Mouse (Mus musculus): ENCODE results near the gene Rps6ka2.
"Not testable (repeated sequence)": the region's sequence is repeated elsewhere in the genome, so short reads cannot be mapped to it uniquely, and the experiment has no call there.

The Rps6ka2 gene

GRCm38 (mm10) chr17:7170304-7171295, 685 bp downstream of the Rps6ka2 start:
- DNase-seq: peak; percentile 37

DNA sequence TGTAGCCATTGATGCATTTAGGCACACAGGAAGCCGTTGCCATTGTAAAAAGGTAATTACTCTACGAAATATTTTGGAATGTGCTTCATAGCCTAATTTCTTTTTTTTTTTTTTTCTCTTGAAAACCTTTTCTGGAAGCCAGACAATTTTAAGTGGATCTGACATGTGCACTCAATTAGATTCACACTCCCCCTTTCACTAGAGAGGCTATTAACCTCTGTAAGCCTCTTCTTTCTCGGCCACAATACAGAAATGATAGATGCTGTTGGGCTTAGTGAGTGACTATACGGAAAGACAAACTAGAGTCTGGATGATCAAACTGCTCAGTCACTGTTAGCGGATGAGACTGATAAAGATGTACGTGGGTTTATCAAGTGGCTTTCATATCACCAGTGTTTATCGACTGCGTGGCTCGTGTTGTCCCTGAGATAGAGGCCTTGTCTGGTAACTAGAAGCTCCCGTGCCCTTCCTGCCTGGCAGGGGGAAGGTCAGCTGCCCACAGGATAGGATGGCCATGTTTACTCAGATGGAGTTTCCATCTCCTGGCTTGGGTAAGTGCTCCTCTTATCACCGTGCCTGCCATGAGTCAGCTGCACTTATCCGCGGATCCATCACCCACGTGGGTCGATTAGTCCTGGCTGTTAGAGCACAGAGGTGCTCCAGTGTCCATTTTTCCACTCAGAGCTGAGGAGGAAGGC, 3.6 kb downstream of the Rps6ka2 start:
- DNase-seq: no peak

DNA sequence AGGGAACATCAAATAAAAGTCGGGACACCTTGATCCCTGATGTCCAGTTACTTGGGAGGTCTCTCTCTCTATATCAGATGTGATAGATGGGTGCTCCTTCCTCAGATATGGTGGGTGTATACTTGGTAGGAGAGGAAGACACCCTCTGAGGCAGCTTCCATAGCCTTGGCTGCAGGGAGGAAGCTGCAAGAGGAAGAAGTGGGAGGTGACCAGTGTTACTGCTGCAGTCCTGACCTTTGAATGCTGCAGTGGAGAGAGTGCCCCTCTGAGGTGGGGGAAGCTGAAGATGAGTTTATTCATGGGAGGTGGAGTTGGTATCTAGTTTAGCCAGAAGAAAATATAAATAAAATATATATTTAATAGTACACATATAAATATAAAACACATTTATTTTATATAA, 5.4 kb downstream of the Rps6ka2 start:
- DNase-seq: no peak

GRCm38 (mm10) chr17:7176394-7176793, 6.5 kb downstream of the Rps6ka2 start:
- DNase-seq: no peak

DNA sequence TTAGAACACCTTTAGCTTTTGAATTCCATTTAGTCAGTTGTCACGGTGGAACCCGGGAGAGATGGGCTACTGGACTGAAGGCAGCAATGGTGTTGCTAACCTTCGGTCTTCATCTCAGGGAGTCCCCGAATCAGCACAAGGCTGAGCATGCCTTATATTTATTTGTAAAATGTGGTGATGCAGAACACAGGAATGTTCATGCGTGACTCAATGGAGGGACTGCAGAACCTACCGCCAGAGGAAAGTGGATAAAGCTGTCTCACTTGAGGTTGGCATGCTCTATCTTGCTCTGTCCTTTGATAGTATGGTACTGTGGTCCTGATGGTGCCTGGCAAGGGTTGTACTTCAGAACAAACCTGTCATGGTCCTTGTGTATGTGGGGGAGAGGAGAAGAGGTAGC, 8.3 kb downstream of the Rps6ka2 start:
- DNase-seq: no peak

DNA sequence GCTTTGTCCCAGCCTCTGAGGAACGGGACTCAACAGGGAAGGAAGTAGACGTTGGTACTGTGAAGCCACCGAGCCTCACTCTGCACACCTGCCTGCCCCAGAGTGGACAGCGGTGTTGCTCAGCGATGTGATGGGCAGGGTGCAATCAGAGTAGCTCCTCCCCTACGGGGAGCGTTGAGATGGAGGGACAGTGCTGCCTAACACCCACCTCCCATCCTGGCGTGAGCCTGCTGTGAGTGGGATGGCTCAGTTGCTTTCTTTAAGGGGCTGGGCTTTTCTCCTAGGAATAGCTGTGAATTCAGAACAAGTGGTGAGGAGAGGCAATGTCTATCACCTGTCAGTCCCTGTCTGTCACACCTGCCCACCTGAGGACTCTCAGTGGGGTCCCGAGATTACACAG, 12.3 kb downstream of the Rps6ka2 start:
- DNase-seq: no peak

GRCm38 (mm10) chr17:7187037-7187436, 17.1 kb downstream of the Rps6ka2 start:
- not testable (repeated sequence) for DNase-seq

GRCm38 (mm10) chr17:7189425-7189824, 19.5 kb downstream of the Rps6ka2 start:
- no peak for DNase-seq

- DNase-seq: peak; percentile 56
These were observed 20.1 kb downstream of the Rps6ka2 start for GRCm38 (mm10) chr17:7189975-7190374.

DNA sequence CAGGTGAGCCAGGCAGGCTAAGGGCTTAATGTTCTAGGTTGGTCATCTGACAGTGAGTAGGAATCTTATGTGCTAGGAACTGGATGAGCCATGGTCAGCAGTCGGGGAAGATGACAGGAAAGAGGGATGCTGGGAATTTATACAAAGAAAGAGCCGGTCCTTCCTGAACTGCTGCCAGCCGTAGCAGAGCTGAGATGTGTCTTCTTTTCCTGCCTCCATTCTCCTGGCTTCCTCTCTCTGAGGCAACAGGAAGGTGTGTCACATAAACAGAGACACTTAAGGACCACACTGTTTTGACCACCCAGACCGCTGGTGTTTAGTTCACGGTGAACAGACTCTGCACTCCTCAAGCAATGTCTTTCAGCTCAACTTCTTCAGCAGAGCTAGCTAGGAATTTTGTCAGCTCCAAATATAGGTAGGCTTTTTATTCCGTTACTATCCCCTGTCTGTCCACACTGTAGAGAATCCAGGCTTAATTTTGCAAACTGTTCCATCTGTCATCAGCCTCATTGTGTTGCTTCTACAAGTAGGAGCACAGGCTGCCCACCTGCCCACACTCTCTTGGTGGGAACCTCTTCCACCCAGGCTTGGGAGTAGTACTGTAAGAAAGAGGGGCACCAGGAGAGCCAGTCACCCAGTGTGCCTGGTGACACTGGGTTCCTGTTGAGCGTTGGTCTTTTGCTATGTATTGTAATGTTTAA, 24.4 kb downstream of the Rps6ka2 start:
- DNase-seq: peak; percentile 64

DNA sequence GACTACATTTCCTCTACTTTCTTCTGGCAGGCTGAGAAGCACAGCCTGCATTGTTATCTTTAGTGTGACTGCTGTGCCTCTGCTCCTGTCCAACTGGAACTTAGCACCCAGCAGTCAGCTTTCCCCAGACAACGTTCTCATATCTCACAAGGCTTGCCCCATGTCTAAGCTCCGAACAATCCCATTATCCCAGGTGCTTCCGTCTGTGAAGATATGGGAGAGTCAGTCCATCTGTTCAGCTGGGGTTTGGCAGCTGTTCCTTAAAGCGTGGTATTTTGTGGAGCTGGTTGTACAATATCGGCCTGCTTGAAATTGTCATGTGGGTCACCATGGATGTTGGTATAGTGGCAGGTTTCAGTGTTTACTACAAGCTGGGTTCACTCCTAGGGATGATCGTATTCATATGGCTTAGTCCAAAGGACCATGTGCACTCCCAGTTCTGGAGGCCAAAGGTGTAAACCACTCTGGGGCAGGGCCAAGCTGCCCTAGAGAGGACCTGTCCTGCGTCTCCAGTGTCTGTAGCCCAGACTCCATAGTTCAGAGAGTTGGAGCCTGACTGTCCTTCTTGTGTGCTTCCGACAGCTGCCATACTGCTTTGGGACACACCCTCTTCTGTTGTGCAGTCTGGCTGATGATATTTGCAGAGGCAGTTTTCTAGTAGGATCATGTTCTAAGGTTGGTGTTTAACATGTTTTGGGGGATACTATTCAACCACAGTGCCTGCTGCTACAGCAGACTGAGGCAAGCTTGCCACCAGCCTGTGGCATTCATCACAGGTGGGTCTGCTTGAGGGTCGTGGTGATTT, 27.4 kb downstream of the Rps6ka2 start:
- DNase-seq: no peak

DNA sequence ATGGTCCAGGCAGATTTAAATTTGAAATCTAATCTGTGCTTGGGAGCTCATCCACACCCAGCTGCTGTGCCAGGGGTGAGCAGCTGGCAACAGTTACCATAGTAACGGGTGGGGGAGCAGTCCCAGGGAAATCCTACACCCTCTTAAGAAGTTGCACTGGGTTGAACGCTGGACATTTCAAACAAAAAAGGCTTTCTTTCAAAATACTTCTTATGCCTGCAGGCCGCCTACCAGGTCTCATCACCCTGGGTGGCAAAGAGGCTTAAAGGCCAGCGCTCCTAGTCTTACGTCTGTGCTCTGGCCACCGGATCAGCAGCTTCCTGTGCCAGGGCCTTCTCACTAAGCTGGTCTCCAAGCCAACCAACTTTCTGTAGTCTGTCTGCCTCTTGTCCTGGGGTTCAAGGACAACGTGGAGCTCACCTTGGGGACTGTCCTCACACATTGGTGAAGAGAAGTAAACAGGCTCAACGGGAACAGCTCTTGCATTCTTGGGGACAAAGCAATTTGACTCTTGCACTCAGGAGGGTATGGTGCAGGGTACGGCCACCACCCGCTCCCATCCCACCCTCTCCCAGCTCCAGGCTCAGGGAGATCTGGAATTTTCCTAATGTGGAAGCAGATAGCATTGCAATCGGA, 35.0 kb downstream of the Rps6ka2 start:
- no peak for DNase-seq

- no peak for DNase-seq
These were observed 36.7 kb downstream of the Rps6ka2 start for GRCm38 (mm10) chr17:7206434-7207145.

GRCm38 (mm10) chr17:7210648-7211047, 40.7 kb downstream of the Rps6ka2 start:
- no peak for DNase-seq

GRCm38 (mm10) chr17:7211893-7212292, 42.0 kb downstream of the Rps6ka2 start:
- DNase-seq: no peak

DNA sequence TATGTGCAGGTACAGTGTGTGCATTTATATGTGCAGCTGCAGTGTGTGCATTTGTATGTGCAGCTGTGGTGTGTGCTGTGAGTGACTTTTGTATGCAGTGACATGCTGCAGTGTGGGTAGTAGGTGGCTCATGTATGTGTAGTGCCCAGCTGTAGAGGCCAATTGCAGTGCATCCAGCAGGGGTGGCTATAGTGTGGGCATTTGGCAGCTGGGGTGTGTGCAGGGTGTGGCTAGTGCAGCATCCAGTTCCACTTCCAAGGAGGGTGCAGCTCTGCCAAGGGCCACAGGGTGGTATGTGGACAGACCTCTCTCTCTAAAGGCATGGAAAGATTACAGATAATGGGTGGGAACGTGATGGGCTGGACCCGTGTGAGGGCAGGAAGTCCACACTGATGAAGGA, 43.3 kb downstream of the Rps6ka2 start:
- no peak for DNase-seq

- peak; percentile 91 for DNase-seq
These were observed 44.1 kb downstream of the Rps6ka2 start for GRCm38 (mm10) chr17:7214061-7214460.

DNA sequence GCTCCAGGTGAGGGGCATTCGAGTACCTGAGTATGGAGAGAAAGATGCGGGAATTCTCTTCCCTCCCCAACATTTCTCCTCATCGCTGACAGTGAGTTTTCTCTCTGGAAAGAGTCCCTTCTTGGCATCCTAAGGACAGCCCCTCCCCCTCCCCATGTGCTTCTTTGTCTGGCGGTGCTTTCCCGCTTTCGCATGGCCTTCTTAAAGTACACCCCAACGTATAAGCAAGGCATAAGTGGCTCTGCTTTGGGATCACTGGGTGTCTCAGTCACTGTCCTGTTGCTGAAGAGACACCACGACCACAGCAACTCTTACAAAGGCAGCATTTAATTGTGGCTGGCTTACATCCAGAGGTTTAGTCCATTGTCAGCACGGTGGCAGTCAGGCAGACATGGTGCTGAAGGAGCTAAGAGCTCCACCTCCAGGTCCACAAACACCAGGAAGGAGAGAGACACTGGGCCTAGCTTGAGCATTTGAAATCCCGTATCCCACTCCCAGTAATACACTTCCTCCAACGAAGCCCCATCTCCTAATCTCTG, 47.9 kb downstream of the Rps6ka2 start:
- no peak for DNase-seq

GRCm38 (mm10) chr17:7218396-7218795, 48.5 kb downstream of the Rps6ka2 start:
- no peak for DNase-seq

DNA sequence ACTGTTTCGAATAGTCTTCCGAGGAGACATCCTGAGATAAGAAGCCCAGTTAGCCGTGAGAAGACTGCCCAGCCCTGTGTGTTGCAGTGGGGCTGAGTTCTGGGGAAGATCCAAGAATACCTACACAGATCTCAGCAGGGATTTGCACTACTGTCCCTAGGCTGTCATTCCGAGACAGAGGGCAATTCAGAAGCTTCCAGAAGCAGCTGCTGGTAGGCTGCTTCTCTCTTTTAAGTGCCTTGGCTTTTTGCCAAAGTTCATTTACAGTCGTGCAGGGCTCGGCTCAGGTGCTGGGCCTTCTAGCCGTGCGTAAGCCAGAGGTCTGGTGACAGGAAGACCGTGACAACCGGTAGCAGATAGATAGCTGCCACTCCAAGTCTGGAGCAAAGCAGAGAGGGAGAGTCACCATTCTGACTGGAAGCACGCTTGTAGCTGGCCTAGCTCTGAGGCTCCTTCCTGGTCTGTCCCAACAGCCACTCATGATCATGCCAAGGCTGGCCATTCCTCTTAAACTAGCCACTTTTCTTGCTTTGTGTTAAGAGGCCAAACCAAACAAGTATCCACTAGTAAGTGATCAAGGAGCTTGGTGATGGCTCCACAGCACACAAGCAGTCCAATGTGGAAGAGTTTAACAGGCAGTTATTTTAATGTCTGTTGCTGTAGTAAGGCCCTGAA, 49.3 kb downstream of the Rps6ka2 start:
- no peak for DNase-seq
